Mouse (Mus musculus): ENCODE measurements around the gene Phf5a. TPM values are rescaled to one million over a fixed set of nuclear protein-coding genes. Genes with fewer than 3 reads are reported as not detected.

The Phf5a gene
- polyA plus RNA-seq, 1 experiment from 2014 or later, result 184 TPM

DNA sequence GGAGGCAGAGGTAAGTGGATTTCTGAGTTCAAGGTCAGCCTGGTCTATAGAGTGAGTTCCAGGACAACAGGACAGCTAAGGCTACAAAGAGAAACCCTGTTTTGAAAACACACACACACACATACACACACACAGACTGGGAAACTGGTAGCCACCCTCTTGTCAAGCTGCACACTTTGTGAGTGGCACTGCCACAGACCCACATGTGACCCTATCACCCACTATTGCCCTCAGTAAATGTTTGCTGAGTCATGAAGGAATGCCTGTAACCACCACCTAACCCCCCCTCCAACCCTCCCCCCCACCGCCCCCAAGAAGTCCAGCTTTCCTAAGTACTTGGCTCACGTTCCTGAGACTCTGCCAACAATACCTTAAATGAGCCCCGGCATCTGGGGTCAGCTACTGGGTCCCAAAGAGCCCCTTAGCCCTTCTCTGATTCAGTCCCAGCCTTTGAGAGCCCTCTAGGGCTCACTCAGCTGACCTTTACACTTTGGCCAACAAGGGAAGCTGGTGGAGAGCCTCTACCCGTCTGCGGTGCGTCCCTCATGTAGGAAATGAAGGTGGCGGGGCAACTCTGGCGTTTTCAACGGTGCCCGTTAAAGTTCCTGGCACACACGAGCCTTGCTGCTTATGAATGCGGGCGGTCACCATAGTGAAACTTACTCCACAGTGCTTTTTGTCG is 33.0 kb downstream of the Phf5a start:
- Histone ChIP-seq H3K4me1 (replicated peaks; ENCODE audit: control insufficient read depth, insufficient read depth, low read length) (peaks cover 2% of the 10 kb centered on the region), H3K4me3 (ENCODE audit: low read depth, low read length) (no peak overlapping the region), H3K27me3 (ENCODE audit: control insufficient read depth, insufficient read depth, low read length) (peaks cover 2% of the 10 kb centered on the region; the same call in 1 of the 2 replicates), H3K36me3 (ENCODE audit: control insufficient read depth, insufficient read depth, low read length) (no peaks in the 10 kb centered on the region), H3K4me2 (replicated peaks; ENCODE audit: low read depth, low read length) (no peak overlapping the region), H3K9ac (ENCODE audit: low read depth, low read length) (no peak overlapping the region), H3K27ac (ENCODE audit: low read depth, low read length) (no peak overlapping the region), H3K9me3 (ENCODE audit: control insufficient read depth, low read length) (no peaks in the 10 kb centered on the region)
- no peak for ATAC-seq (ENCODE audit: low FRiP score)
- no peak for DNase-seq (ENCODE audit: low spot score)
- WGBS, result 74% methylated on average over 14 of the region's 14 CpGs

DNA sequence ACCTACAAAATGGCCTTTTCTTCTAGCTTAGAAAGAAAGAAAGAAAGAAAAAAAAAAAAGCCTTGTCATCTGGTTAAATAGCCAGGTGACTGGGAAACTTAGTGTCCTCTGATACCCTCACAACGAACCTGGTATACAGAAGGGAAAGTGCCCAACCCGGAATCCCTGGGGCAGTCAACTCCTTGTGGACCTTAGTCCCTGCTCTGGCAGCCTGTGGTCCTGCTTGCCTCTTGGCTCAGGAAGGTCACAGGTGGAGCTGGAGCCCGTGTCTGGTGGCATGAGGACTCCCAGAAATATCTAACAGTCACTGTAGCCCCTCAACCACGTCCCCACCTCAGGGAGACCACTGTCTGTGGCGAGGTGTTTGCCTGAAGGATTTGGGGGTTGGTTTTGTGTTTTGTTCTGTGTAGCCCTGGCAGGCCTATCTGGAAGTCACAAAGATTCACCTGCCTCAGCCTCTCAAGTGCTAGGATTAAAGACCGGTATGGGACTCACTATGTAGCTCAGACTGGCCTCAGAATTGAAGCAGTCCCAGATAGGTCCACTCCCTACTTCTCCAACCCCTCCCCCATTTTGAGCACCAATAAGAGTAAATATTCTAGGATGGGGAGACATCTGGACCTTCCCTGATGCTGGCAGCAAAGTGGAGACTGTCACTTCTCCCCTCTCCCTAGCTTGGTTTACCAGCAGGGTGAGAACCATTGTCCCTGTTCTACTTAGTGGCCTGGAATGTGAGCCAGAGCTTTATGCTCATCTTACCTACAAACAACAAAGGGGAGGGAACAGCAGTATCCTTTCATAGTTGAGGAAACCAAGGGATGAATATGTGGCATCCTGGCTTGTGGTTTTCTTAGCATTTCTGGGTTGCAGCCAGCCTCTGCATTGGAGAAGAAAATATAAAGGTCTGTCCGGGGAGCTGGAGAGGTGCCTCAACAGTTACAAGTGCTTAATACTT is 34.5 kb downstream of the Phf5a start:
- H3K9me3 ChIP-seq (ENCODE audit: control insufficient read depth, low read length), result no peaks in the 10 kb centered on the region
- 64% methylated on average over 7 of the region's 7 CpGs for WGBS
- peaks cover 2% of the 10 kb centered on the region for H3K4me1 ChIP-seq (replicated peaks; ENCODE audit: control insufficient read depth, insufficient read depth, low read length)
- no peak overlapping the region for H3K4me3 ChIP-seq (ENCODE audit: low read depth, low read length)
- H3K27ac ChIP-seq (ENCODE audit: low read depth, low read length), result no peak overlapping the region
- no peak overlapping the region for H3K9ac ChIP-seq (ENCODE audit: low read depth, low read length)
- H3K36me3 ChIP-seq (ENCODE audit: control insufficient read depth, insufficient read depth, low read length), result no peaks in the 10 kb centered on the region
- H3K4me2 ChIP-seq (replicated peaks; ENCODE audit: low read depth, low read length), result no peak overlapping the region
- no peak for DNase-seq (ENCODE audit: low spot score)
- H3K27me3 ChIP-seq (ENCODE audit: control insufficient read depth, insufficient read depth, low read length), result peaks cover 2% of the 10 kb centered on the region; the same call in 1 of the 2 replicates
- ATAC-seq (ENCODE audit: low FRiP score), result no peak

DNA sequence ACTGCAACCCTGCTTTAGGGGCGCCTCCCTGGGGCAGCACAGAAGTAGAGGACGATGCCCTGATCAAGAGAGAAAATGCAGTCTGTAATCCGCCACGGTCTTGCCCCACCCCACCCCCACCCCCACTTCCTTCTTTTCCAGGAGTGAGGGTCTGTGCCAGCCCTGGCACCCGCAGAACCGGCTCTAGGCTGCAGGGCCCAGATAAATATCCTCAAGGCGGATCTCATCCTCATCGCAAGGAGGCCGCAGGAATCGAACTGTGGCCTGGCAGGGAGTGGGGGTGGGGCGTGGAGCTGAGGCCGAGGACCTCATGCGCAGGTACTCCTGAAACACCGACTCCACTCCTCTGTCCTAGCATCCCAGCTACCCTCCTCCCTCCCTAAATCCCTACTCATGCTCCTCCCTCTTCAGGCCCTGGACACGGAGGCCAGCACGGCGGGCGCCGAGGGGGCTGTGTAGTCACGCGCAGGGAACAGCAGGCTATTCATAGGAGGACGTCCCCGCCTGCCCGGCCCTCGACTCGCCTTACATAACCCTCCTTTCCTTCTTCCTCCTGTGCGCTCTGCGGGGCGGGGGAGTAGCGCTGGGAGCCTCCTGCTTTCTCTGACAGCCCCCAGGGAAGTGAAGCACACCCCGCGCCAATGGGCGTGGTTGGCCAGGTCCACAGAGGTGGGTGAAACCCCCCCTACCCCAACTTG is 35.4 kb downstream of the Phf5a start:
- Histone ChIP-seq H3K27me3 (ENCODE audit: control insufficient read depth, insufficient read depth, low read length) (peaks cover 2% of the 10 kb centered on the region; the same call in 1 of the 2 replicates), H3K9me3 (ENCODE audit: control insufficient read depth, low read length) (no peaks in the 10 kb centered on the region), H3K9ac (ENCODE audit: low read depth, low read length) (peak overlapping the region; percentile 37), H3K27ac (ENCODE audit: low read depth, low read length) (no peak overlapping the region), H3K4me2 (replicated peaks; ENCODE audit: low read depth, low read length) (peak overlapping the region; percentile 37), H3K36me3 (ENCODE audit: control insufficient read depth, insufficient read depth, low read length) (no peaks in the 10 kb centered on the region), H3K4me1 (replicated peaks; ENCODE audit: control insufficient read depth, insufficient read depth, low read length) (peaks cover 2% of the 10 kb centered on the region), H3K4me3 (ENCODE audit: low read depth, low read length) (peak overlapping the region; percentile 20)
- ATAC-seq (ENCODE audit: low FRiP score), result peak; percentile 73
- WGBS, result 2% methylated on average over 33 of the region's 33 CpGs
- peak; percentile 67 for DNase-seq (ENCODE audit: low spot score)

DNA sequence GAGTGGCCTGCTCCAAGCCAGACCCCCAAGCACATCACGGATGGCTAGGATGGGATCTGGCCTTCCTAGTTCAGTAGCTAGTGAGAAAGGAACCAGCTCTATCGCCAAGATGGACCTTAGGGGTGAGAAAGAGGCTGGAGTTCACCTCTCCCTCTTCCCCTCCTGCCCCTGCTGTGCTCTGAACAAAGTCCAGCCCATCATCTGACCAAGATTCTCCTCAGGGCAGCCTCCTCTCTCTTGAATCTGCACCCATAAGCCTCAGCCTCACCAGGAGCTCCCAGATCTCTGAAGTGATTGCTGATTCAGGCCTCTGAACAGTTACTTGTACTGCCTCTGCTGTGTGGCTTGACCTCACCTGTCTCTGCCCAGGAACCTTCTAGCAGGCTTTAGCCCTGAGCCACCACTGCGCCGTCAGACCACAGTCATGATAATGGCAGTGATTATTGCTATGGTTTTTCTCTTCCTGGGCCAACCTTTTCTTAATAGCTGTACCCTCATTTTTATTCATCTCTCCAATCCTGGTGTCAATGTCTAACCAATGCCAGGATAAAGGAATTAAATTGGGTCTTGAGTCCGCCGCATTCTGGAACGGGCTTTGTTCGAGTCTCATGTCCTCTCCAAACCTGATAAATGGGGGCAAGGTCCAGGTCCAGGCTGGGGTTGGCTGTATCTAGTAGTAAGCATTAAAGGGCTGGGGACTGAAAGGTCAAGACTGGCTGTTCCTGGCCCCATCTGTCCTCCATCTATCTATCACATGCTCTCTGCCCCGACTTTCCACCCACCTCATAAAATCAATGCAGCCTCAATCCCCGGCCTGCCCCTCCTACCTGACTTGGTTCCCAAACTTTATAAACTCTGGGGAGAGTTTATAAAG is 36.5 kb downstream of the Phf5a start:
- peaks cover 2% of the 10 kb centered on the region for H3K4me1 ChIP-seq (replicated peaks; ENCODE audit: control insufficient read depth, insufficient read depth, low read length)
- no peaks in the 10 kb centered on the region for H3K9me3 ChIP-seq (ENCODE audit: control insufficient read depth, low read length)
- H3K27me3 ChIP-seq (ENCODE audit: control insufficient read depth, insufficient read depth, low read length), result peaks cover 2% of the 10 kb centered on the region; the same call in 1 of the 2 replicates
- 67% methylated on average over 10 of the region's 10 CpGs for WGBS
- H3K4me3 ChIP-seq (ENCODE audit: low read depth, low read length), result no peak overlapping the region
- no peak overlapping the region for H3K27ac ChIP-seq (ENCODE audit: low read depth, low read length)
- H3K36me3 ChIP-seq (ENCODE audit: control insufficient read depth, insufficient read depth, low read length), result no peaks in the 10 kb centered on the region
- DNase-seq (ENCODE audit: low spot score) (no peak), ATAC-seq (ENCODE audit: low FRiP score) (no peak)
- no peak overlapping the region for H3K4me2 ChIP-seq (replicated peaks; ENCODE audit: low read depth, low read length)
- no peak overlapping the region for H3K9ac ChIP-seq (ENCODE audit: low read depth, low read length)

DNA sequence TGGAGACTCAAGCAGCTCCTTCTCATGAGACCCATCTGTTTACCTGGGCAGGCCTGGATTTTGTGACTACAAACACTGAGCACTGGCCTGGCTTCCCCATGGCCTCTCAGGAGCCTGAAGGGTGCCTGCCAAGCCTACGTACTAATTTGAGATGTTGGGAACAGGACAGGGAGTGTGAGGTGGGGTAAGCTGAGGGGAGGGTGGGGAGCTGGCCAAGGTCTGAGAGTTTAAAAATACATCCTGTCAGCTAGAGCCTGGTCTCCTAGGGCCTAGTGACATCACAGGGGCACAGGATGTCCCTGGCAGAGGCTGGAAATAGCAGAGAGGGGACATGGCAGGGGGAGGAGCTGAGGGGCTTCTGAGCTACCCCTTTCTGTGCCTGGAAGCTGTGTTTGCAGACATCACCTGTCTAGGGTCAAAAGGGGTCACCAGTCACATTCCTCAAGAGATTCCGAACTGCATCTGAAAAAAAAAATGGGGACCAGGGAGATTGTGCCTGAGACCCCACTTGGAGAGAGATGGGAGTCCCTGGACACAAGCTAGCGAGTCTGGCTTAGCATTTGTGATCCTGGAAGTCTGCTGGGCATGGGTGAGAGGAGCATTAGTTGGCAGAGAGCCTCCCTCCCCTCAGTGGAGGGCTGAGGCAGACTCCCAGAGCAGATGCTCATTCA is 37.4 kb downstream of the Phf5a start:
- DNase-seq (ENCODE audit: low spot score) (no peak), ATAC-seq (ENCODE audit: low FRiP score) (no peak)
- no peak overlapping the region for H3K9ac ChIP-seq (ENCODE audit: low read depth, low read length)
- H3K36me3 ChIP-seq (ENCODE audit: control insufficient read depth, insufficient read depth, low read length), result no peaks in the 10 kb centered on the region
- peaks cover 2% of the 10 kb centered on the region for H3K4me1 ChIP-seq (replicated peaks; ENCODE audit: control insufficient read depth, insufficient read depth, low read length)
- no peak overlapping the region for H3K4me3 ChIP-seq (ENCODE audit: low read depth, low read length)
- H3K27me3 ChIP-seq (ENCODE audit: control insufficient read depth, insufficient read depth, low read length), result peaks cover 2% of the 10 kb centered on the region; the same call in 1 of the 2 replicates
- no peaks in the 10 kb centered on the region for H3K9me3 ChIP-seq (ENCODE audit: control insufficient read depth, low read length)
- no peak overlapping the region for H3K4me2 ChIP-seq (replicated peaks; ENCODE audit: low read depth, low read length)
- 57% methylated on average over 3 of the region's 3 CpGs for WGBS
- H3K27ac ChIP-seq (ENCODE audit: low read depth, low read length), result no peak overlapping the region

DNA sequence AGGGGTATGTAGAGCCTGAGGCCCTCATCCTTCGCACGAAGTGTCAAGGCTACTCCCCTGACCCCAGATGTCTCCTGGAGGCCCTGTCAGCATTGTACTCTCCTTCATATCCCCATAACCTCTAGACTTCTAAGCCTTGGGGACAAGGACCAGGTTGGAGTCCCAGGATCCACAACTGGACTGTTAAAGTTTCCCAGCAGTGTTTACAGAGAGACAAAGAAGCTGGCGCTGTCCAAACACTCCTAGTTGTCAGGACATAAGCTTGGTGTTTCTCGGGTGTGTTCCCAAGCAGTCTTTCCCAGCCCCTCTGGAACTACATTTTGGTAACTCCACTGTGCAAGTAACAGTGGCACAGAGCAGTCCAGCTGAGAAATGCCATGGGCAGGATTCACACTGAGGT is 38.2 kb downstream of the Phf5a start:
- Histone ChIP-seq H3K4me2 (replicated peaks; ENCODE audit: low read depth, low read length) (no peak overlapping the region), H3K9me3 (ENCODE audit: control insufficient read depth, low read length) (no peaks in the 10 kb centered on the region), H3K9ac (ENCODE audit: low read depth, low read length) (no peak overlapping the region), H3K4me3 (ENCODE audit: low read depth, low read length) (no peak overlapping the region), H3K36me3 (ENCODE audit: control insufficient read depth, insufficient read depth, low read length) (no peaks in the 10 kb centered on the region), H3K27me3 (ENCODE audit: control insufficient read depth, insufficient read depth, low read length) (peaks cover 2% of the 10 kb centered on the region; the same call in 1 of the 2 replicates), H3K27ac (ENCODE audit: low read depth, low read length) (no peak overlapping the region), H3K4me1 (replicated peaks; ENCODE audit: control insufficient read depth, insufficient read depth, low read length) (peaks cover 2% of the 10 kb centered on the region)
- 73% methylated on average over 4 of the region's 4 CpGs for WGBS
- DNase-seq (ENCODE audit: low spot score), result no peak
- ATAC-seq (ENCODE audit: low FRiP score), result no peak

DNA sequence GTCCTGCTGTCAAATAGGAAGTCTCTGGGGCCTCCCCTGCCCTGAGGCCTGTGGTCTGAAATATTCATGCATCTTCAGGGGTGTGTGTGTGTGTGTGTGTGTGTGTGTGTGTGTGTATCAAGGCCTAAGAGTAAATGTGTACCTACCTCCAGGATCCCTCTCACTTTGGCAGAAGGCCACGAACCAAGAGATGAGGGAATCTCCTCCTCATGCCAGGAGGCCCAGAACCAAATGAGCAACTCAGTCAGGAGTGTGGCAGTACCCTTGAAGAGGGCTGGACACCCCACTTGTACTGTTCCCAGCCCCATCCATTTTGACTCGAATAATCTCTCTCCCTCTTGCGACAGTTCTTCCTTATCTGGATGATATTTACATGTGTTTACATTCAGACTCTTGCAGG is 39.5 kb downstream of the Phf5a start:
- H3K4me2 ChIP-seq (replicated peaks; ENCODE audit: low read depth, low read length), result no peak overlapping the region
- ATAC-seq (ENCODE audit: low FRiP score) (no peak), DNase-seq (ENCODE audit: low spot score) (no peak)
- H3K4me1 ChIP-seq (replicated peaks; ENCODE audit: control insufficient read depth, insufficient read depth, low read length), result peaks cover 2% of the 10 kb centered on the region
- H3K36me3 ChIP-seq (ENCODE audit: control insufficient read depth, insufficient read depth, low read length), result no peaks in the 10 kb centered on the region
- H3K4me3 ChIP-seq (ENCODE audit: low read depth, low read length), result no peak overlapping the region
- no peak overlapping the region for H3K27ac ChIP-seq (ENCODE audit: low read depth, low read length)
- H3K9ac ChIP-seq (ENCODE audit: low read depth, low read length), result no peak overlapping the region
- H3K9me3 ChIP-seq (ENCODE audit: control insufficient read depth, low read length), result no peaks in the 10 kb centered on the region
- 96% methylated on average over 3 of the region's 3 CpGs for WGBS
- peaks cover 2% of the 10 kb centered on the region; the same call in 1 of the 2 replicates for H3K27me3 ChIP-seq (ENCODE audit: control insufficient read depth, insufficient read depth, low read length)
